Comparison of ENCODE assay signal across 7 mouse cellular contexts in genomic region chr16:33251194-33252051, GRCm38 (mm10). TPM values are rescaled to one million over a fixed set of nuclear protein-coding genes. Genes with fewer than 3 reads are reported as not detected.
DNase-seq lines count a peak whose midpoint lies in the region; ATAC-seq lines count a peak whose summit lies in the region.

Gene Snx4 (plus strand): TSS chr16:33251442.

- H3K36me3 ChIP-seq in intestine, embryonic 15.5 days: no peaks in the 10 kb centered on the region
- peaks cover 8% of the 10 kb centered on the region for H3K36me3 ChIP-seq in midbrain, embryonic 10.5 days

- H3K9me3 ChIP-seq in intestine, embryonic 15.5 days: no peaks in the 10 kb centered on the region
- no peaks in the 10 kb centered on the region for H3K9me3 ChIP-seq in midbrain, embryonic 10.5 days (replicated peaks)

- ATAC-seq in intestine, embryonic 15.5 days: peak; percentile 96

- H3K4me3 ChIP-seq in intestine, embryonic 15.5 days (replicated peaks): peak within 1 kb of the TSS; percentile 70
- peak within 1 kb of the TSS; percentile 99 for H3K4me3 ChIP-seq in midbrain, embryonic 10.5 days

- H3K4me1 ChIP-seq in intestine, embryonic 15.5 days (replicated peaks): 0 out of 2 replicates have a peak, but pooled peaks cover 7% of the 10 kb centered on the region
- H3K4me1 ChIP-seq in midbrain, embryonic 10.5 days: peaks cover 16% of the 10 kb centered on the region

- under 1% methylated on average over 69 of the region's 72 CpGs for WGBS in intestine, embryonic 15.5 days
- under 1% methylated on average over 72 of the region's 72 CpGs for WGBS in midbrain, embryonic 10.5 days

- H3K27me3 ChIP-seq in intestine, embryonic 15.5 days (replicated peaks): no peaks in the 10 kb centered on the region
- H3K27me3 ChIP-seq in midbrain, embryonic 10.5 days (ENCODE audit: low read depth, poor library complexity, severe bottlenecking): no peaks in the 10 kb centered on the region

- intact Hi-C loops in gastrocnemius, postnatal 36 days (cut with DNase I): no loop called here
- intact Hi-C loops in left cerebral cortex, postnatal 25 days (cut with DNase I): no loop called here

- DNase-seq in adrenal gland, adult 18-20 months (ENCODE audit: low spot score in 2 of 2): peak; percentile 95
- peak; percentile 99 for DNase-seq in embryo, embryonic 11 days
- DNase-seq in gastrocnemius, postnatal 36 days: peak; percentile 91 to 93
- DNase-seq in left cerebral cortex, postnatal 25 days (ENCODE audit: low spot score in 2 of 2): peak; percentile 93
- peak; percentile 95 for DNase-seq in midbrain, embryonic 10.5 days (ENCODE audit: low spot score)
- peak; percentile 91 for DNase-seq in right cerebral cortex, postnatal 4 days

- peak within 1 kb of the TSS; percentile 51 for H3K4me2 ChIP-seq in intestine, embryonic 15.5 days (replicated peaks)

- peak within 1 kb of the TSS; percentile 86 for H3K9ac ChIP-seq in intestine, embryonic 15.5 days

- peak within 1 kb of the TSS; percentile 86 for H3K27ac ChIP-seq in intestine, embryonic 15.5 days
- H3K27ac ChIP-seq in midbrain, embryonic 10.5 days (replicated peaks): peak within 1 kb of the TSS; percentile 94

RNA-seq across cellular contexts. Expression of gene Snx4, which starts in this region (rescaled TPM):
- total RNA-seq in adrenal gland, adult 18-20 months (2021): 10 to 100 TPM; 32.9 to 39.8 TPM
- 10 to 100 TPM; 13.0 to 13.4 TPM for total RNA-seq in gastrocnemius, postnatal 36 days (2021)
- 80.2 and 82.5 TPM in 2 replicates for polyA plus RNA-seq in intestine, embryonic 15.5 days (2015; fragmentation: Nextera tagmentation; extraction: Ambion mirVana)
- 10 to 100 TPM; 35.8 to 37.3 TPM for total RNA-seq in left cerebral cortex, postnatal 25 days (2021)
- polyA plus RNA-seq in midbrain, embryonic 10.5 days (2016; fragmentation: Nextera tagmentation; extraction: Ambion mirVana): 72.9 and 75.3 TPM in 2 replicates

Comparison
In these comparisons a context has a peak if more than half of its experiments do, and no peak if none do; other contexts are left out.
1. Peak in every context shown above with its lines: DNase-seq, ATAC-seq, H3K4me3 ChIP-seq and H3K27ac ChIP-seq.